Mouse (Mus musculus) ES-Bruce4 (cell line): ENCODE results near the gene Jup. TPM values are rescaled to one million over a fixed set of nuclear protein-coding genes. Genes with fewer than 3 reads are reported as not detected.

ENCODE experiments used
- H3K27ac ChIP-seq: 2 replicates; pipeline ENCODE4 v1.5.1; 2012; ENCODE audit warnings: low read length, inconsistent platforms; ENCODE audit not compliant: insufficient read depth
- H3K27me3 ChIP-seq: 2 replicates; pipeline ENCODE4 v1.6.1; 2012; ENCODE audit warnings: mild to moderate bottlenecking, low read length, inconsistent platforms; ENCODE audit not compliant: control insufficient read depth, poor library complexity, insufficient read depth, severe bottlenecking
- H3K36me3 ChIP-seq: 2 replicates; pipeline ENCODE4 v1.6.1; 2012; ENCODE audit warnings: inconsistent platforms, mild to moderate bottlenecking, low read length, moderate library complexity; ENCODE audit not compliant: control insufficient read depth, poor library complexity, insufficient read depth, severe bottlenecking
- H3K4me1 ChIP-seq: one replicate; pipeline ENCODE4 v1.8.1; 2011; ENCODE audit warnings: low read length; ENCODE audit not compliant: control insufficient read depth, insufficient read depth
- H3K4me3 ChIP-seq: 2 replicates; pipeline ENCODE4 v1.5.1; 2011; ENCODE audit warnings: low read depth, mild to moderate bottlenecking, low read length
- H3K9ac ChIP-seq: 2 replicates; pipeline ENCODE4 v1.6.1; 2012; ENCODE audit warnings: low read depth, mild to moderate bottlenecking, inconsistent platforms; ENCODE audit not compliant: poor library complexity, severe bottlenecking
- H3K9me3 ChIP-seq: replicated peaks from 2 replicates; pipeline ENCODE4 v1.6.1; 2012; ENCODE audit warnings: mild to moderate bottlenecking, low read length, inconsistent platforms; ENCODE audit not compliant: control insufficient read depth, poor library complexity, insufficient read depth, severe bottlenecking
- CTCF ChIP-seq: IDR thresholded peaks from one replicate; pipeline ENCODE4 v1.8.1; 2011; ENCODE audit warnings: low read depth, low read length
- EP300 ChIP-seq: IDR thresholded peaks from 2 replicates; pipeline ENCODE4 v1.6.1; 2011; ENCODE audit warnings: low read depth, low read length; ENCODE audit not compliant: insufficient read depth
- POLR2A ChIP-seq: IDR thresholded peaks from one replicate; pipeline ENCODE4 v1.8.1; 2011; ENCODE audit warnings: low read length; ENCODE audit not compliant: insufficient read depth
- polyA plus RNA-seq: library from polyadenylated mRNA; stranded (reverse); fragments of >200 nt; gene quantifications from 2 replicates; pipeline ENCODE4 v1.2.4, GENCODE M21; 2011; ENCODE audit warnings: low read depth; ENCODE audit not compliant: missing spikeins, insufficient read depth, insufficient read length

Jup gene
- polyA plus RNA-seq, 1 experiment: 171 TPM

DNA sequence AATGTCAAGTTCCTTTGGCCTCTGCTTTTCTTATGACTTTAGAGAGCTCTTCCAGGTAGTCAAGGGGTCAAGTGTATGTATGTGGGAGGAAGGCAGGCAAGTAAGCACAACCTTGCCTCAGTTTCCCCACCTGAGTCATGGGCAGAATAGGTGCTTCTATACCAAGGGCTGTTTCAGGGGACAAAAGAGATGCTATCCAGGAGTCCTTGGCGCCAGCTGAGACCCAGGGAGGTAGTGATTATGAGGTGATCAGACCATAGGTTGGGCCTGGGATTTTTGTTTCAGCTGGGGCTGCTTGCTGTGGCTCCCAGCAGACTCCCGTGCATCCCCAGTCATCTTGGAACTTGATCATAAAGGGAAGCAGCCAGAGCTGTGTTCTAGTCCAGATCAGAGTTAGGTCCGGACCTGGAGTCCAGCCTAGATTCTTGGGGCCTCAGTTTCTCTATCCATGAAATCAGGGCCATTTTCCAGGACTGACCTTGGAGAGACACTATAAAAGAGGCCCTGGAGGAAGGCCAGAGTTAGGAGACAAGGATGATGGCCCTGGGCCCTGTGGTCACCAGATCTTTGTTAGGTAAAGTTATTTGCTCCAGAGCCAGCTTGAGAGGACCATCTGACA is 7.0 kb upstream of the Jup start:
- Histone ChIP-seq H3K4me3 (no peak overlapping the region), H3K9ac (no peak overlapping the region), H3K27ac (no peak overlapping the region), H3K27me3 (no peaks in the 10 kb centered on the region), H3K4me1 (no peaks in the 10 kb centered on the region), H3K9me3 (no peaks in the 10 kb centered on the region), H3K36me3 (no peaks in the 10 kb centered on the region)
- TF ChIP-seq CTCF: no peak
- TF ChIP-seq EP300: no peak
- TF ChIP-seq POLR2A: no peak

DNA sequence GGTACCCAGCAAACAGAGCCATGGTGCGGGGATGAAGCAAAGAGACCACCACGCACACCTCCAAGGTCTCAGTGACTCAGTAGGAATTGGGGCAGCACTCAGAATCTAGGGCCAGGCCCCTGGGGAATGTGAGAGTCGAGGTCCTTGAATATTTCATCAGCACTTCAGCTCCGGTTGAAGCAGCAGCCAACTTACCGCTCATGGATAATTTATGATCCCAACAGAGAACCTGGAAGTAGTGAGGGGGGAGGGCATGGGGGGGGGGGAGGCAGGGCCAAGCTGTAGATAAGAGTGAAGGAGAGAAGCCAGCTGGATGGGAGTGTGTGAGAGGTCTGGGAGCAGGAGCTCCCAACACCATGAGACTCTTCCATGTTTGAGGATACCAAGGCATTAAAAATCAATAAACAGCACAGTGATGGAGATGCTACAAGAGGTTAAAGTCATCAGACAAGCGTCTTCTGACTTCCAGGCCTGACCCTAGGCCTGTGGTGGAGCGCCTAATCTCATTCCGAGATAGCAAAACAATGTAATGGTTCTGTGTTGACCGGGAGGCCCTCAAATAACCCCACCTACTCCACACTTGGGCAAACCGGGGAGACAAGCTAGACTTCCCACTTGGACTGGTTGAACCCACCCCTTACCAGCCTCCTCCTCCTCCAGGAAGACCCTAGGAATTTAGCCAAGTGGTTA is 6.0 kb upstream of the Jup start:
- Histone ChIP-seq H3K9ac (no peak overlapping the region), H3K4me1 (peaks cover under 1% of the 10 kb centered on the region), H3K9me3 (no peaks in the 10 kb centered on the region), H3K27me3 (no peaks in the 10 kb centered on the region), H3K4me3 (no peak overlapping the region), H3K27ac (no peak overlapping the region), H3K36me3 (no peaks in the 10 kb centered on the region)
- no peak for TF ChIP-seq CTCF

DNA sequence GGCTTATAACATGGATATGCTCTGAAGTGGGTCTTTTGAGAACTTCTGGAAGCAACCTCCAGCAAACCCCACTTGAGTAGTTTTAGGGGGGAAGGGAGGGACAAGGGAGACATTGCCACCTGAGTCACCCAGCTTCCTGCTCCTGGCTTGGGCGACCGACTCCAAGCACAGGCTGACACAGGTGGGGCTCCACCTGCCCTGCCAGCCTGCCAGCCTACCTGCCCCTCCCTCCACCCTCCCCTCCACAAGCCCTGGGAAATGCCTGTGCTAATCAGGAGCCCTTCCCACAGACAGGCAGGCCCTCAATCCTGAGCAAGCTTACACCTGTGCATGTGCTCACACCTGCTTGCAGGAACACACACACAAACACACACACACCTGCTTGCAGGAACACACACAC is 5.1 kb upstream of the Jup start:
- H3K4me1 ChIP-seq: peaks cover 3% of the 10 kb centered on the region
- H3K4me3 ChIP-seq: no peak overlapping the region
- no peak overlapping the region for H3K27ac ChIP-seq
- no peaks in the 10 kb centered on the region for H3K9me3 ChIP-seq
- H3K27me3 ChIP-seq: no peaks in the 10 kb centered on the region
- no peaks in the 10 kb centered on the region for H3K36me3 ChIP-seq
- no peak overlapping the region for H3K9ac ChIP-seq
- TF ChIP-seq POLR2A (no peak), EP300 (no peak), CTCF (no peak)

DNA sequence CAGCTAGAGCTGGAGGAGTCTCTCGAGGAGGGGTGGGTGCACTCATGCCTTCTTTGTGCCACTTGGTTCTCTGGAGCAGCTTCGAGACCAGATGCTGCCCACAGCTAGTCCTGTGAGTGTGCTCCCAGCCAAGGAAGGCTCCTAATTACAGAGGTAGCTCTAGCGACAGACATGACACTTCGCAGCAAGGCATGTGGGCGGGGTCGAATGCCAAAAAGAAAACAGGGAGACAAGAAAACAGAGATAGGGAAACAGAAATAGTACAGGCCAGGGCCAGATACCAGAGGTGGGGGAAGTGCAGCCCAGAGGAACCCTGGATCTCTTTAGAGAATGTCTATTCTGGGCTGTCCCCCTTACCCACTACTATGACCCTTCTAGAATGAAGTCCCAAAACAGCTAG is 4.7 kb upstream of the Jup start:
- no peaks in the 10 kb centered on the region for H3K36me3 ChIP-seq
- H3K27ac ChIP-seq: no peak overlapping the region
- no peak overlapping the region for H3K9ac ChIP-seq
- peaks cover 3% of the 10 kb centered on the region for H3K4me1 ChIP-seq
- H3K4me3 ChIP-seq: no peak overlapping the region
- no peaks in the 10 kb centered on the region for H3K27me3 ChIP-seq
- TF ChIP-seq EP300 (no peak), POLR2A (no peak), CTCF (no peak)
- H3K9me3 ChIP-seq: no peaks in the 10 kb centered on the region

DNA sequence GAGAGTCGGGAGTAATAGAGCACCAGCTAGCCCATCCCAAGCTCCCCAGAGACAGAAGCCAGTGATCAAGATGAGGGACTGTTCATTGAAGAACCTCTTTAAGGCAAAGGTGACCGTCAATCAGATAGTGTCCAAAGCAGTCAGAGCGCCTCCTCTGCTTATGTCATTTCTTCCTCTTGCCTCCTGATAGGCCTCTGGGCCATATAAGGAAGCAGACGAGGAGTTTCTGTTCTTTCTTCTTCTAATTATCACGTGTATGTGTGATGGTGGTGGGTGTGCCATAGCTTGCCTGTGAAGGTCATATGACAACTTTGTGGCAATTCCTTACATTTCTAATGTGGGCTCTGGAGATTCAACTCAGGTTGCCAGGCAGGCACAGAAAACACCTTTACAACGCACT is 3.3 kb upstream of the Jup start:
- Histone ChIP-seq H3K36me3 (no peaks in the 10 kb centered on the region), H3K9me3 (no peaks in the 10 kb centered on the region), H3K4me3 (no peak overlapping the region), H3K27me3 (no peaks in the 10 kb centered on the region), H3K27ac (no peak overlapping the region), H3K4me1 (peaks cover 3% of the 10 kb centered on the region), H3K9ac (no peak overlapping the region)
- TF ChIP-seq CTCF: no peak
- TF ChIP-seq POLR2A: no peak
- TF ChIP-seq EP300: no peak

DNA sequence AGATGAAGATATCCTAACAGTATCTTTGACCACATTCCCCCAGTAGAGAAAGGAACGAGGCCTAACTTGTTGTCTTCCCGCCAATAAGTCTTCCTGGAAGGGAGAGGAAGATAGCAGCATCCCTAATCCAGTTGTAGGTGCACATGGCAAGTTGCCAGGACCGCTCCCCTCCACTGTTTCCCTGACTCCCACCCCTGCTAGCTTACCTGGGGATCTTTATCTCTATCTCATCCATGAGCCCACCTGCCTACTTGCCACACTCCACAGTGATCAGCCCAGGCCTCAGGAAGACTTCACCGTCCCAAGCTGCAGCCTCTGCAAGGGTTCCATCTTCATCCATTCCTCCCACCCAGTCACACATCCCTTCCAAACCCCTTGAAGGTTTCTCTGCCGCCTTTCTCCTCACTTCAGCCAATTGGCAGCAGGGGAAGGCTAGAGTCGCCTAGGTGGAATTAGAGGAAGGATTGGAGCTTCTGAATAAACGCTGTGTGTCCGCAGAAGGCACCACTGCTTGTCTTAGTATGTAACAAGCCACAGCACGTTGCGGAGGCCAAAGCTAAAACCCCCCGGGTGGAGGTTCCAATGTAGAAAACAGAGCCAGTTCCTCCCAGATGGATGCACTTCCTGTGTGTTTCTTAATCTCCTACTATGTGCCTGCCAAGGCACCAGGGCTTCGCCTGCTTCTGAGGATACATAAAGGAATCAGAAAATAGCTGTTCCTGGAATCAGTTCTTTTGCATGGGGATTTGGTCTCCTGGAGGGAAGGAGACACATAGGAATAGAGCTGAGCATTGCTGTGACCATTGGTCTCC is 2.4 kb upstream of the Jup start:
- Histone ChIP-seq H3K27ac (no peak overlapping the region), H3K4me1 (peaks cover 3% of the 10 kb centered on the region), H3K9ac (no peak overlapping the region), H3K27me3 (no peaks in the 10 kb centered on the region), H3K4me3 (no peak overlapping the region), H3K36me3 (no peaks in the 10 kb centered on the region), H3K9me3 (no peaks in the 10 kb centered on the region)
- no peak for TF ChIP-seq EP300
- no peak for TF ChIP-seq POLR2A
- TF ChIP-seq CTCF: no peak
